Mouse (Mus musculus) stomach, postnatal 0 days (tissue): ENCODE results near the gene Parp16. TPM values are rescaled to one million over a fixed set of nuclear protein-coding genes. Genes with fewer than 3 reads are reported as not detected.

ENCODE experiments used
- ATAC-seq: fragments of 200-750 bp; cut with Nextera tagmentation; 2 replicates; pipeline ENCODE4 v1.8.0; 2017; ENCODE audit not compliant: low FRiP score, low TSS enrichment
- DNase-seq: peaks from one replicate; pipeline ENCODE4 v3.0.0-alpha.2; 2016; ENCODE audit warnings: low spot score
- H3K27ac ChIP-seq: fragments of 300-500 bp; sonication (generic); replicated peaks from 2 replicates; pipeline ENCODE4 v1.5.1; 2014; ENCODE audit warnings: mild to moderate bottlenecking, control low read depth
- H3K27me3 ChIP-seq: fragments of 300-500 bp; sonication (generic); 2 replicates; pipeline ENCODE4 v1.6.1; 2014; ENCODE audit warnings: low read length; ENCODE audit not compliant: control insufficient read depth, insufficient read depth
- H3K36me3 ChIP-seq: fragments of 300-500 bp; sonication (generic); 2 replicates; pipeline ENCODE4 v1.6.1; 2014; ENCODE audit warnings: low read length, mixed read lengths; ENCODE audit not compliant: control insufficient read depth, insufficient read depth
- H3K4me1 ChIP-seq: fragments of 300-500 bp; sonication (generic); replicated peaks from 2 replicates; pipeline ENCODE4 v1.6.1; 2014; ENCODE audit warnings: antibody characterized with exemption; ENCODE audit not compliant: control insufficient read depth, insufficient read depth
- H3K4me2 ChIP-seq: fragments of 300-500 bp; sonication (generic); replicated peaks from 2 replicates; pipeline ENCODE4 v1.6.1; 2014; ENCODE audit warnings: low read depth, mild to moderate bottlenecking, control low read depth, moderate library complexity
- H3K4me3 ChIP-seq: fragments of 300-500 bp; sonication (generic); 2 replicates; pipeline ENCODE4 v1.5.1; 2014; ENCODE audit warnings: low read depth, low read length, control low read depth
- H3K9ac ChIP-seq: fragments of 300-500 bp; sonication (generic); 2 replicates; pipeline ENCODE4 v1.6.1; 2014; ENCODE audit warnings: mild to moderate bottlenecking, low read length, control low read depth, mixed read lengths
- H3K9me3 ChIP-seq: fragments of 300-500 bp; sonication (generic); 2 replicates; pipeline ENCODE4 v1.6.1; 2016; ENCODE audit warnings: low read length; ENCODE audit not compliant: control insufficient read depth
- CTCF ChIP-seq: IDR thresholded peaks from 2 replicates; pipeline ENCODE4 v1.5.1; 2016; ENCODE audit warnings: antibody characterized with exemption, low read depth, mild to moderate bottlenecking, moderate library complexity
- EP300 ChIP-seq: optimal IDR thresholded peaks from 2 replicates; pipeline ENCODE3; 2016; ENCODE audit warnings: antibody characterized with exemption
- WGBS: fragments of 180-500 bp; shearing (Covaris S2); extraction: QIAGEN DNeasy Blood & Tissue Kit; methylation state at CpG from one replicate; pipeline ENCODE4 v1.1.7; 2014; 5-methylcytosine and 5-hydroxymethylcytosine counted together
- polyA plus RNA-seq: library from polyadenylated mRNA; unstranded; fragments of >200 nt; fragmentation: Nextera tagmentation; extraction: Ambion mirVana; gene quantifications from 2 replicates; pipeline ENCODE4 v1.2.1, GENCODE M21; 2015

Gene Parp16
- polyA plus RNA-seq, 1 experiment from 2014 or later: 5.0 TPM

GRCm38 (mm10) chr9:65166386-65166785 lies 28.8 kb upstream of the Parp16 start:
- no peak overlapping the region for H3K27ac ChIP-seq
- WGBS: 70% methylated on average over 9 of the region's 9 CpGs
- ATAC-seq (no peak), DNase-seq (no peak)
- H3K36me3 ChIP-seq: no peaks in the 10 kb centered on the region
- no peak overlapping the region for H3K9ac ChIP-seq
- H3K27me3 ChIP-seq: peaks cover 16% of the 10 kb centered on the region
- no peak overlapping the region for H3K4me2 ChIP-seq
- no peak overlapping the region for H3K4me3 ChIP-seq
- TF ChIP-seq CTCF (no peak), EP300 (no peak)
- peaks cover 4% of the 10 kb centered on the region; the same call in 1 of the 2 replicates for H3K4me1 ChIP-seq
- H3K9me3 ChIP-seq: no peaks in the 10 kb centered on the region

- TF ChIP-seq EP300: no peak
- TF ChIP-seq CTCF: no peak
- no peak for DNase-seq
- Histone ChIP-seq H3K4me1 (no peaks in the 10 kb centered on the region), H3K9ac (no peak overlapping the region), H3K9me3 (no peaks in the 10 kb centered on the region), H3K27ac (no peak overlapping the region), H3K4me2 (no peak overlapping the region), H3K27me3 (peaks cover 3% of the 10 kb centered on the region; the same call in 1 of the 2 replicates), H3K36me3 (no peaks in the 10 kb centered on the region), H3K4me3 (no peak overlapping the region)
- no peak for ATAC-seq
- WGBS: 60% methylated on average over 6 of the region's 6 CpGs
Measured at GRCm38 (mm10) chr9:65168534-65168933, 26.6 kb upstream of the Parp16 start.

DNA sequence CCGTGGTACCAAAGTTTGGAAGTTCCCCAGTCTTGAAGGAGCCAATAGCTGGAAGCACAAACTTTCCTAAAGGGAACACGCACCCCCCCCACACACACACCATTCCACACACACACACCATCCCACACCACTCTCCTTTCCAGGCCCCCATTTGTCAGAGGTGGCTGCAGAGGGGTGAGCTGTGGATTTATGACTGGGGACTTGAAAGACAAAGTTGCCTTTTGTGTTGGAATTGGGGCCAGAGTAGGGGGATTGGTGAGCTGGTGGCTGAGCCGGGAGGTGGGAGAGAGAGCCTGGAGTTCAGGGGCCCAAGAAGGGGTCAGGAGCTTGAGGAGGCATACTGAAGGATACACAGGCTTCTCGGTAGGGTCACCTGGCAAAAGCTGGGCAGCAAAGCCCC lies 26.2 kb upstream of the Parp16 start:
- TF ChIP-seq EP300: no peak
- no peak for TF ChIP-seq CTCF
- no peak for ATAC-seq
- H3K4me3 ChIP-seq: no peak overlapping the region
- no peaks in the 10 kb centered on the region for H3K4me1 ChIP-seq
- H3K9ac ChIP-seq: no peak overlapping the region
- no peak overlapping the region for H3K27ac ChIP-seq
- H3K9me3 ChIP-seq: no peaks in the 10 kb centered on the region
- no peak overlapping the region for H3K4me2 ChIP-seq
- peaks cover under 1% of the 10 kb centered on the region; the same call in 1 of the 2 replicates for H3K27me3 ChIP-seq
- no peaks in the 10 kb centered on the region for H3K36me3 ChIP-seq
- DNase-seq: no peak
- 61% methylated on average over 4 of the region's 4 CpGs for WGBS

GRCm38 (mm10) chr9:65172654-65173053 lies 22.5 kb upstream of the Parp16 start:
- no peaks in the 10 kb centered on the region for H3K27me3 ChIP-seq
- H3K9me3 ChIP-seq: no peaks in the 10 kb centered on the region
- H3K9ac ChIP-seq: no peak overlapping the region
- no peak overlapping the region for H3K4me3 ChIP-seq
- DNase-seq (no peak), ATAC-seq (no peak)
- no peak overlapping the region for H3K4me2 ChIP-seq
- no peaks in the 10 kb centered on the region for H3K4me1 ChIP-seq
- TF ChIP-seq CTCF (no peak), EP300 (no peak)
- H3K27ac ChIP-seq: no peak overlapping the region
- WGBS: 52% methylated on average over 9 of the region's 9 CpGs
- no peaks in the 10 kb centered on the region for H3K36me3 ChIP-seq

DNA sequence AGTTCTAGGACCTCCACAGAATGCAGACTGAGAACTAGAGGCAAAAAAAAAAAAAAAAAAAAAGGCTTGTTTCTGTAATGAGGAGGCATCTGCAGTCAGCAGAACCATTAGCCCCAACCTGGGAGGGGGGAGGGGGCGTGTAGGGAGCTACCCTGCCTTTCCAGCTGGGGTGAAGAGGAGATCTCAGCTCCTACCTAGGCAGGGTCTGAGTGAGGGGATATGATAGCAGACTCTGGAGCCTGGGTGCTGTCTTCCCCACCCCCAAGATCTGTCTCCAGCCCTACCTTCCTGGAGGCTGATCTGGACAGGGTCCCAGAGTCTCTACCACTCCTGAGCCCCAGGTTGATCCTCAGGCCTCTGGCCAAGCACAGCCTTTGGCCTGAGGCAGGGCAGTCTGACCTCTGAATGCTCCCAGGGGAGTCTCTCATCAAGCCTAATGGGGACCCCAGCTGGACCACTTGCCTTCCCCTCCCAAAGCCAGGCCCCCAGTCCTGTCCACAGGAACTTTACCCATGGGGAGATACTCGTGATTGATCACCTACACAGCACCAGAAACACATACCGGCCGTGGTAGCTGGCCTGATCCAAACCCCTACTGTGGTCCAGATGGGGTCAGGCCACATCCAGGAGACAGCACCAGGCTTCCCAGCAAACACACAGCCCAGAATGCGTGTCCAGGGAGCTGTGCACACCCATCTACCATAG lies 19.8 kb upstream of the Parp16 start:
- Histone ChIP-seq H3K9ac (no peak overlapping the region), H3K27me3 (no peaks in the 10 kb centered on the region), H3K4me1 (no peaks in the 10 kb centered on the region), H3K4me3 (no peak overlapping the region), H3K9me3 (no peaks in the 10 kb centered on the region), H3K27ac (no peak overlapping the region), H3K4me2 (no peak overlapping the region), H3K36me3 (no peaks in the 10 kb centered on the region)
- ATAC-seq: no peak
- no peak for DNase-seq
- WGBS: 46% methylated on average over 5 of the region's 5 CpGs
- TF ChIP-seq EP300 (no peak), CTCF (no peak)
